Mouse (Mus musculus): ENCODE measurements around the gene D17H6S53E. TPM values are rescaled to one million over a fixed set of nuclear protein-coding genes. Genes with fewer than 3 reads are reported as not detected.

The D17H6S53E gene
- polyA plus RNA-seq, 1 experiment from 2014 or later, result 10.4 TPM

- no peak overlapping the region for H3K4me3 ChIP-seq (ENCODE audit: low read length)
- no peak overlapping the region for H3K27ac ChIP-seq (ENCODE audit: low read length)
- H3K9me3 ChIP-seq (ENCODE audit: control insufficient read depth, low read length), result no peaks in the 10 kb centered on the region
- no peaks in the 10 kb centered on the region for H3K4me1 ChIP-seq (replicated peaks; ENCODE audit: control insufficient read depth, insufficient read depth, low read length)
- WGBS, result 64% methylated on average over 3 of the region's 3 CpGs
- H3K4me2 ChIP-seq (ENCODE audit: low read depth, low read length), result no peak overlapping the region
- no peak for ATAC-seq (ENCODE audit: low read depth)
- H3K9ac ChIP-seq (ENCODE audit: low read length), result no peak overlapping the region
- no peaks in the 10 kb centered on the region for H3K36me3 ChIP-seq (ENCODE audit: control insufficient read depth, insufficient read depth, low read length)
- H3K27me3 ChIP-seq (ENCODE audit: control insufficient read depth, insufficient read depth, low read depth, low read length), result no peaks in the 10 kb centered on the region
Measured at GRCm38 (mm10) chr17:35083929-35084497, 42.2 kb upstream of the D17H6S53E start.

- WGBS, result 65% methylated on average over 7 of the region's 7 CpGs
- no peak for ATAC-seq (ENCODE audit: low read depth)
- no peaks in the 10 kb centered on the region for H3K36me3 ChIP-seq (ENCODE audit: control insufficient read depth, insufficient read depth, low read length)
- H3K4me1 ChIP-seq (replicated peaks; ENCODE audit: control insufficient read depth, insufficient read depth, low read length), result peaks cover 5% of the 10 kb centered on the region
- H3K4me3 ChIP-seq (ENCODE audit: low read length), result no peak within 1 kb of the TSS
- no peaks in the 10 kb centered on the region for H3K27me3 ChIP-seq (ENCODE audit: control insufficient read depth, insufficient read depth, low read depth, low read length)
- H3K4me2 ChIP-seq (ENCODE audit: low read depth, low read length), result no peak within 1 kb of the TSS
- no peak within 1 kb of the TSS for H3K9ac ChIP-seq (ENCODE audit: low read length)
- no peak within 1 kb of the TSS for H3K27ac ChIP-seq (ENCODE audit: low read length)
- no peaks in the 10 kb centered on the region for H3K9me3 ChIP-seq (ENCODE audit: control insufficient read depth, low read length)
Measured at GRCm38 (mm10) chr17:35085208-35085865, 40.8 kb upstream of the D17H6S53E start, which contains the start of gene Ly6g6f. Gene Ly6g6f, minus strand, starts transcription at chr17:35085610.

- ATAC-seq (ENCODE audit: low read depth), result no peak
Measured at GRCm38 (mm10) chr17:35088151-35088550, 38.0 kb upstream of the D17H6S53E start.

GRCm38 (mm10) chr17:35088825-35089644, 37.1 kb upstream of the D17H6S53E start, which contains the start of gene Abhd16a:
Gene Abhd16a, plus strand, starts transcription at chr17:35089263.
- Histone ChIP-seq H3K4me1 (replicated peaks; ENCODE audit: control insufficient read depth, insufficient read depth, low read length) (peaks cover 8% of the 10 kb centered on the region), H3K9ac (ENCODE audit: low read length) (peak within 1 kb of the TSS; percentile 96), H3K4me3 (ENCODE audit: low read length) (peak within 1 kb of the TSS; percentile 74), H3K27ac (ENCODE audit: low read length) (peak within 1 kb of the TSS; percentile 97), H3K9me3 (ENCODE audit: control insufficient read depth, low read length) (no peaks in the 10 kb centered on the region), H3K36me3 (ENCODE audit: control insufficient read depth, insufficient read depth, low read length) (peaks cover 15% of the 10 kb centered on the region), H3K4me2 (ENCODE audit: low read depth, low read length) (peak within 1 kb of the TSS; percentile 55), H3K27me3 (ENCODE audit: control insufficient read depth, insufficient read depth, low read depth, low read length) (no peaks in the 10 kb centered on the region)
- ATAC-seq (ENCODE audit: low read depth), result peak; percentile 99
- 2% methylated on average over 67 of the region's 67 CpGs for WGBS

More at GRCm38 (mm10) chr17:35088151-35088550, 38.0 kb upstream of the D17H6S53E start:
- peaks cover 13% of the 10 kb centered on the region for H3K36me3 ChIP-seq (ENCODE audit: control insufficient read depth, insufficient read depth, low read length)
- no peak overlapping the region for H3K4me2 ChIP-seq (ENCODE audit: low read depth, low read length)
- no peaks in the 10 kb centered on the region for H3K9me3 ChIP-seq (ENCODE audit: control insufficient read depth, low read length)
- no peak overlapping the region for H3K27ac ChIP-seq (ENCODE audit: low read length)
- peaks cover 8% of the 10 kb centered on the region for H3K4me1 ChIP-seq (replicated peaks; ENCODE audit: control insufficient read depth, insufficient read depth, low read length)
- no peak overlapping the region for H3K4me3 ChIP-seq (ENCODE audit: low read length)
- no peaks in the 10 kb centered on the region for H3K27me3 ChIP-seq (ENCODE audit: control insufficient read depth, insufficient read depth, low read depth, low read length)
- no peak overlapping the region for H3K9ac ChIP-seq (ENCODE audit: low read length)
- 25% methylated on average over 2 of the region's 2 CpGs for WGBS

- Histone ChIP-seq H3K27me3 (ENCODE audit: control insufficient read depth, insufficient read depth, low read depth, low read length) (no peaks in the 10 kb centered on the region), H3K4me2 (ENCODE audit: low read depth, low read length) (peak overlapping the region; percentile 55), H3K9ac (ENCODE audit: low read length) (peak overlapping the region; percentile 96), H3K9me3 (ENCODE audit: control insufficient read depth, low read length) (no peaks in the 10 kb centered on the region), H3K4me1 (replicated peaks; ENCODE audit: control insufficient read depth, insufficient read depth, low read length) (peaks cover 8% of the 10 kb centered on the region), H3K36me3 (ENCODE audit: control insufficient read depth, insufficient read depth, low read length) (peaks cover 23% of the 10 kb centered on the region), H3K4me3 (ENCODE audit: low read length) (peak overlapping the region; percentile 74), H3K27ac (ENCODE audit: low read length) (peak overlapping the region; percentile 97)
- ATAC-seq (ENCODE audit: low read depth), result no peak
- WGBS, result 62% methylated on average over 8 of the region's 8 CpGs
Measured at GRCm38 (mm10) chr17:35090166-35090932, 35.8 kb upstream of the D17H6S53E start.

- Histone ChIP-seq H3K9me3 (ENCODE audit: control insufficient read depth, low read length) (no peaks in the 10 kb centered on the region), H3K27ac (ENCODE audit: low read length) (no peak overlapping the region), H3K4me3 (ENCODE audit: low read length) (no peak overlapping the region), H3K36me3 (ENCODE audit: control insufficient read depth, insufficient read depth, low read length) (peaks cover 33% of the 10 kb centered on the region), H3K9ac (ENCODE audit: low read length) (no peak overlapping the region), H3K4me1 (replicated peaks; ENCODE audit: control insufficient read depth, insufficient read depth, low read length) (peaks cover 8% of the 10 kb centered on the region), H3K27me3 (ENCODE audit: control insufficient read depth, insufficient read depth, low read depth, low read length) (no peaks in the 10 kb centered on the region), H3K4me2 (ENCODE audit: low read depth, low read length) (no peak overlapping the region)
- 86% methylated on average over 14 of the region's 14 CpGs for WGBS
- no peak for ATAC-seq (ENCODE audit: low read depth)
Measured at GRCm38 (mm10) chr17:35092403-35093198, 33.6 kb upstream of the D17H6S53E start.

GRCm38 (mm10) chr17:35094475-35095365, 31.5 kb upstream of the D17H6S53E start:
- Histone ChIP-seq H3K27me3 (ENCODE audit: control insufficient read depth, insufficient read depth, low read depth, low read length) (no peaks in the 10 kb centered on the region), H3K9me3 (ENCODE audit: control insufficient read depth, low read length) (no peaks in the 10 kb centered on the region), H3K4me1 (replicated peaks; ENCODE audit: control insufficient read depth, insufficient read depth, low read length) (peaks cover 8% of the 10 kb centered on the region), H3K27ac (ENCODE audit: low read length) (no peak overlapping the region), H3K4me3 (ENCODE audit: low read length) (no peak overlapping the region), H3K4me2 (ENCODE audit: low read depth, low read length) (no peak overlapping the region), H3K36me3 (ENCODE audit: control insufficient read depth, insufficient read depth, low read length) (peaks cover 43% of the 10 kb centered on the region), H3K9ac (ENCODE audit: low read length) (no peak overlapping the region)
- ATAC-seq (ENCODE audit: low read depth), result no peak
- WGBS, result 89% methylated on average over 15 of the region's 15 CpGs

GRCm38 (mm10) chr17:35096597-35096996, 29.6 kb upstream of the D17H6S53E start:
- no peaks in the 10 kb centered on the region for H3K27me3 ChIP-seq (ENCODE audit: control insufficient read depth, insufficient read depth, low read depth, low read length)
- no peak overlapping the region for H3K4me2 ChIP-seq (ENCODE audit: low read depth, low read length)
- H3K9ac ChIP-seq (ENCODE audit: low read length), result no peak overlapping the region
- no peak overlapping the region for H3K27ac ChIP-seq (ENCODE audit: low read length)
- peaks cover 49% of the 10 kb centered on the region for H3K36me3 ChIP-seq (ENCODE audit: control insufficient read depth, insufficient read depth, low read length)
- H3K4me3 ChIP-seq (ENCODE audit: low read length), result no peak overlapping the region
- no peak for ATAC-seq (ENCODE audit: low read depth)
- no peaks in the 10 kb centered on the region for H3K4me1 ChIP-seq (replicated peaks; ENCODE audit: control insufficient read depth, insufficient read depth, low read length)
- no peaks in the 10 kb centered on the region for H3K9me3 ChIP-seq (ENCODE audit: control insufficient read depth, low read length)
- 83% methylated on average over 12 of the region's 12 CpGs for WGBS
